9 mouse cellular contexts compared by ENCODE assay signal in the genomic region with DNA sequence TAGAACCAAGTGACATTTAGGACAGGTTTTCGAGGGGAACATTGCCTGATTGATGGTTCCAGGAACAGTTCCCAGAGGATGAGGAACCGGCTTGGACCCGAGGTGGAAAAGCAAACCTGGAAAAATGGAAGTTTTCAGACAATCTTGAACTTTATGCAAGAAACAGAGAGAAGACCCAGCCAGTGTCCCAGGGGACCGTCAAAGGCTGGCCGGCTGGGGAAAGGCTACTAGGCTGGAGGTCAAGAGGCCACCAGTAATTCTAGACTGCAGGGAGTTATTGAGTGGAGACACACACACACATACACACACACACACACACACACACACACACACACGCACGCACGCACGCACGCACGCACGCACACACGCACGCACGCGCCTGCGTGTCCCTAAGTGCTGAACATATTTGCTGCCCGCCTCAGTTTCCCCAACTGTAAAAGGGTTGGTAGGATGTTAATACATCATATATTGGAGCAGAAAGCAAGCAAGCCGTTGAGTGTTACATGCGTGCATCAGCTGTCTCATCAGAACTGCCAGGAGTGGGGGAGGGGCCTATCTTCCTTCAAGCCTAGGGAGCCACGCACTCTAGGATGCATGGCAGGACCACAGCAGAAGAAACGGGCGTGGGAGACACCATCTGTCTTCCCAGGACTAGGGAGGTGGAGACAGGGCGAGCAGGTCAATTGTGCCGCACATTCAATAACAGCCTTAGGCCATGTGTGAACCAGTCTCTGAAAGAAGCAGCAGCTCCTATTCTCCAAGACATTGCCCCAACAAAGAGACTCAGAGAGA. TPM values are rescaled to one million over a fixed set of nuclear protein-coding genes. Genes with fewer than 3 reads are reported as not detected.
DNase-seq lines count a peak whose midpoint lies in the region; ATAC-seq lines count a peak whose summit lies in the region.
"Had no signal": no experiment of that assay in that cellular context is flagged by ENCODE, and none has a peak within 500 bp of the region (broad histone marks: within the 10 kb centered on the region; RNA-seq: fewer than 3 reads in every experiment).

No protein-coding gene starts in this region.

- ATAC-seq in midbrain, embryonic 12.5 days (ENCODE audit: low FRiP score, low read depth) = peak; percentile 45; the same call in 1 of the 2 replicates
- ATAC-seq in hindbrain, embryonic 16.5 days = peak; percentile 26; the same call in 1 of the 2 replicates

- H3K9ac ChIP-seq in midbrain, embryonic 12.5 days (replicated peaks) = no peak overlapping the region
- H3K9ac ChIP-seq in hindbrain, embryonic 16.5 days (ENCODE audit: low read depth, low read length) = no peak overlapping the region

- no peaks in the 10 kb centered on the region for H3K36me3 ChIP-seq in midbrain, embryonic 12.5 days
- no peaks in the 10 kb centered on the region for H3K36me3 ChIP-seq in midbrain, embryonic 10.5 days
- H3K36me3 ChIP-seq in hindbrain, embryonic 16.5 days (ENCODE audit: control insufficient read depth, insufficient read depth, low read length) = peaks cover 7% of the 10 kb centered on the region; the same call in 1 of the 2 replicates

- H3K4me3 ChIP-seq in midbrain, embryonic 12.5 days = no peak overlapping the region
- H3K4me3 ChIP-seq in midbrain, embryonic 10.5 days = no peak overlapping the region
- no peak overlapping the region for H3K4me3 ChIP-seq in hindbrain, embryonic 16.5 days (ENCODE audit: low read length)

- WGBS in midbrain, embryonic 12.5 days = 76% methylated on average over 25 of the region's 25 CpGs
- WGBS in midbrain, embryonic 10.5 days = 79% methylated on average over 25 of the region's 25 CpGs
- WGBS in hindbrain, embryonic 16.5 days = 63% methylated on average over 25 of the region's 25 CpGs

- H3K27ac ChIP-seq in midbrain, embryonic 12.5 days (replicated peaks) = no peak overlapping the region
- no peak overlapping the region for H3K27ac ChIP-seq in midbrain, embryonic 10.5 days (replicated peaks)
- no peak overlapping the region for H3K27ac ChIP-seq in hindbrain, embryonic 16.5 days (ENCODE audit: low read depth, low read length)

- peaks cover 10% of the 10 kb centered on the region; the same call in 1 of the 2 replicates for H3K4me1 ChIP-seq in midbrain, embryonic 12.5 days
- peaks cover 18% of the 10 kb centered on the region for H3K4me1 ChIP-seq in midbrain, embryonic 10.5 days
- H3K4me1 ChIP-seq in hindbrain, embryonic 16.5 days (ENCODE audit: control insufficient read depth, insufficient read depth, low read depth, low read length) = peaks cover 3% of the 10 kb centered on the region

- DNase-seq in cerebellum, adult 9-10 months = peak; percentile 34
- DNase-seq in cerebellum, adult 8-10 months = no peak
- no peak for DNase-seq in midbrain, embryonic 10.5 days (ENCODE audit: low spot score)
- peak; percentile 57 for DNase-seq in right cerebral cortex, postnatal 14 days
- DNase-seq in lung, postnatal 25 days (ENCODE audit: low spot score) = no peak
- no peak for DNase-seq in heart, adult 9 months (ENCODE audit: low spot score in 2 of 2)
- DNase-seq: lung, postnatal 14 days had no signal

- no peak overlapping the region for H3K4me2 ChIP-seq in midbrain, embryonic 12.5 days (replicated peaks)
- no peak overlapping the region for H3K4me2 ChIP-seq in hindbrain, embryonic 16.5 days (ENCODE audit: low read length)

- H3K27me3 ChIP-seq in midbrain, embryonic 12.5 days = no peaks in the 10 kb centered on the region
- H3K27me3 ChIP-seq in midbrain, embryonic 10.5 days (ENCODE audit: low read depth, poor library complexity, severe bottlenecking) = peaks cover 11% of the 10 kb centered on the region
- no peaks in the 10 kb centered on the region for H3K27me3 ChIP-seq in hindbrain, embryonic 16.5 days (replicated peaks; ENCODE audit: control insufficient read depth, insufficient read depth, low read length)

- H3K9me3 ChIP-seq in midbrain, embryonic 12.5 days = no peaks in the 10 kb centered on the region
- no peaks in the 10 kb centered on the region for H3K9me3 ChIP-seq in midbrain, embryonic 10.5 days (replicated peaks)
- H3K9me3 ChIP-seq in hindbrain, embryonic 16.5 days (ENCODE audit: control insufficient read depth, low read length) = no peaks in the 10 kb centered on the region

RNA-seq across cellular contexts. Expression of gene Keap1, which starts 22.9 kb away (rescaled TPM):
- polyA plus RNA-seq in midbrain, embryonic 12.5 days (2016; fragmentation: Nextera tagmentation; extraction: Ambion mirVana) = 52.3 and 52.6 TPM in 2 replicates
- 47.1 and 50.8 TPM in 2 replicates for polyA plus RNA-seq in midbrain, embryonic 10.5 days (2016; fragmentation: Nextera tagmentation; extraction: Ambion mirVana)
- 71.5 and 72.0 TPM in 2 replicates for polyA plus RNA-seq in hindbrain, embryonic 16.5 days (2015; fragmentation: Nextera tagmentation; extraction: Ambion mirVana)

RNA-seq across cellular contexts. Expression of gene S1pr5, which starts 32.0 kb away (rescaled TPM):
- 0.38 and 0.50 TPM in 2 replicates for polyA plus RNA-seq in midbrain, embryonic 12.5 days (2016; fragmentation: Nextera tagmentation; extraction: Ambion mirVana)
- polyA plus RNA-seq in midbrain, embryonic 10.5 days (2016; fragmentation: Nextera tagmentation; extraction: Ambion mirVana) = 0.10 and 0.11 TPM in 2 replicates
- polyA plus RNA-seq in hindbrain, embryonic 16.5 days (2015; fragmentation: Nextera tagmentation; extraction: Ambion mirVana) = 5.5 and 5.7 TPM in 2 replicates

RNA-seq across cellular contexts. Expression of gene Atg4d, which starts 48.8 kb away (rescaled TPM):
- 50.3 and 52.3 TPM in 2 replicates for polyA plus RNA-seq in midbrain, embryonic 12.5 days (2016; fragmentation: Nextera tagmentation; extraction: Ambion mirVana)
- 48.6 and 49.9 TPM in 2 replicates for polyA plus RNA-seq in midbrain, embryonic 10.5 days (2016; fragmentation: Nextera tagmentation; extraction: Ambion mirVana)
- 52.6 and 52.8 TPM in 2 replicates for polyA plus RNA-seq in hindbrain, embryonic 16.5 days (2015; fragmentation: Nextera tagmentation; extraction: Ambion mirVana)

RNA-seq across cellular contexts. Expression of gene Pde4a, which starts 50.7 kb away (rescaled TPM):
- 11.3 and 11.5 TPM in 2 replicates for polyA plus RNA-seq in midbrain, embryonic 12.5 days (2016; fragmentation: Nextera tagmentation; extraction: Ambion mirVana)
- 3.8 and 5.0 TPM in 2 replicates for polyA plus RNA-seq in midbrain, embryonic 10.5 days (2016; fragmentation: Nextera tagmentation; extraction: Ambion mirVana)
- polyA plus RNA-seq in hindbrain, embryonic 16.5 days (2015; fragmentation: Nextera tagmentation; extraction: Ambion mirVana) = 47.7 and 50.5 TPM in 2 replicates

Comparison
In these comparisons a context has a peak if more than half of its experiments do, and no peak if none do; other contexts are left out.
1. DNase-seq: peak in cerebellum, adult 9-10 months (single experiment) and right cerebral cortex, postnatal 14 days (single experiment); none in cerebellum, adult 8-10 months (single experiment), midbrain, embryonic 10.5 days (single experiment), lung, postnatal 25 days (single experiment) and heart, adult 9 months (0 of 2).